Mouse (Mus musculus) hindbrain, embryonic 10.5 days (tissue): Measurements from ENCODE around the gene Gpx1. TPM values are rescaled to one million over a fixed set of nuclear protein-coding genes. Genes with fewer than 3 reads are reported as not detected.

Experiments
- DNase-seq: peaks from one replicate; pipeline ENCODE4 v3.0.0-alpha.2; 2017; ENCODE audit warnings: low spot score
- H3K27ac ChIP-seq: fragments of 300-500 bp; sonication (generic); 2 replicates; pipeline ENCODE4 v1.5.1; 2016; ENCODE audit warnings: mild to moderate bottlenecking, moderate library complexity
- H3K27me3 ChIP-seq: fragments of 300-500 bp; sonication (generic); 2 replicates; pipeline ENCODE4 v1.6.1; 2016; ENCODE audit warnings: mild to moderate bottlenecking; ENCODE audit not compliant: poor library complexity, insufficient read depth, severe bottlenecking
- H3K36me3 ChIP-seq: fragments of 300-500 bp; sonication (generic); 2 replicates; pipeline ENCODE4 v1.6.1; 2016; ENCODE audit warnings: mild to moderate bottlenecking, moderate library complexity
- H3K4me1 ChIP-seq: fragments of 300-500 bp; sonication (generic); replicated peaks from 2 replicates; pipeline ENCODE4 v1.6.1; 2016; ENCODE audit warnings: mild to moderate bottlenecking
- H3K4me3 ChIP-seq: fragments of 300-500 bp; sonication (generic); 2 replicates; pipeline ENCODE4 v1.5.1; 2016; ENCODE audit warnings: mild to moderate bottlenecking, moderate library complexity
- H3K9me3 ChIP-seq: fragments of 300-500 bp; sonication (generic); 2 replicates; pipeline ENCODE4 v1.6.1; 2016; ENCODE audit warnings: mild to moderate bottlenecking, moderate library complexity
- WGBS: fragments of 180-500 bp; shearing (Covaris S2); methylation state at CpG from one replicate; pipeline ENCODE4 v1.1.7; 2016; 5-methylcytosine and 5-hydroxymethylcytosine counted together
- polyA plus RNA-seq: library from polyadenylated mRNA; unstranded; fragments of >200 nt; fragmentation: Nextera tagmentation; extraction: Ambion mirVana; gene quantifications from 2 replicates; pipeline ENCODE4 v1.2.1, GENCODE M21; 2016

Gene Gpx1
- polyA plus RNA-seq, 1 experiment from 2014 or later, result 892 TPM

DNA sequence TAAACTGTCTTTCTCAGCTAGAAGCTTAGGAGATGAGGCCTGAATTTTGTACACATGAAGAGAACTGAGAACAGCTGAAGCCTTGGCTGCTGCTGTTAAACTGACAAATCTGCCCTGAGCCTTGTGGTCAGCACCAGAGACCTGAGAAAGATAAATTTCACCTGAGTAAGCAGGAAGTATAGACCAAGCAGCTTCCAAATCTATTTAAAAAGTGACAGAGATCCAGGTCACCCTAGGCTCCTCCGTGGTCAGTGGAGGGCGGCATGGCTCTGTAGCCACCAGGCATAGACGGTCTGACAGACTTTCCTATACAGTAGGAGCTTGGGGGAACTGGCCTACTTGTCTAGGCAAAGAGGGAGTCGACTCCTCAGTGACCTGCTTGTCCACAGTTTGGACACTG, 48.1 kb downstream of the Gpx1 start:
- no peaks in the 10 kb centered on the region for H3K9me3 ChIP-seq
- H3K4me1 ChIP-seq, result no peaks in the 10 kb centered on the region
- DNase-seq, result no peak
- no peak overlapping the region for H3K4me3 ChIP-seq
- no peak overlapping the region for H3K27ac ChIP-seq
- 86% methylated on average over 4 of the region's 4 CpGs for WGBS
- H3K27me3 ChIP-seq, result no peaks in the 10 kb centered on the region
- H3K36me3 ChIP-seq, result peaks cover 97% of the 10 kb centered on the region

DNA sequence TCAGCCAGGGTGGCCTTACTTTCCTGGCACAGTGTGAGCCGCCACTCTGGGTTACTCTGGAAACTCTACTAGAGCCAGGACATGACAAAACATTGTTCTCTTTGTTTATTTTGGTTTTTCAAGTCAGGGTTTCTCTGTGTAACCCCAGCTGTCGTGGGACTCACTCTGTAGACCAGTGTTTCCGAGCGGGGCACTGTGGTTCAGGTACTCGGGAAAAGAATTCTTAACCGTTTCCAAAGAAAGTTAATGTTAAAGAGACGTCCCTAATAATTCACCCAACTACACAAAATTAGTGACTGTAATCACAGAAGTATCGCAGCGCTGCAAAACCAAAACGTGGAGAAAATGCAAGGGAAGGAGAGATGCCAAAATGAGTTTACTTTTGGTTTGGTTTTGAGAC, 49.9 kb downstream of the Gpx1 start:
- 87% methylated on average over 10 of the region's 10 CpGs for WGBS
- H3K9me3 ChIP-seq, result no peaks in the 10 kb centered on the region
- H3K36me3 ChIP-seq, result peaks cover 97% of the 10 kb centered on the region

DNA sequence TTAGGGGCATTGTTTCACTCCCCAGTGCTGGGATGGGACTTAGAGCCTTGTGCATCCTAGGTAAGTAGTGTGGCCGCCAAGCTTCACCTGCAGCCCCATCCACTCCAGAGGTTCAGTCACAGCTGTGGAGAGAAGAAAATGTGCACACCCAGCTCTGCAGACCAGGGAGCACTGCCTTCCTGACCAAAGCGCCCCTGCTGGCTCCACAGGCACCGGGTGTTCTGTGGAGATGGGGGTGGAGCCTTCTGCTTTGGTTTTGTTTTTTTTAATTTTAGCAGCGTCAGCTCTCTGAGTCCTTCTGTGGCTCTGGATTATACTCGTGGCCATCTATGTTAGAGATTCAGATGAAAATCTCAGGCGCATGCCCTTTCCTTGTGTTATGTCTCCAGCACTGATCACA, 50.5 kb downstream of the Gpx1 start:
- WGBS, result 88% methylated on average over 6 of the region's 6 CpGs
- no peak overlapping the region for H3K27ac ChIP-seq
- no peaks in the 10 kb centered on the region for H3K9me3 ChIP-seq
- DNase-seq, result no peak
- no peak overlapping the region for H3K4me3 ChIP-seq
- H3K27me3 ChIP-seq, result no peaks in the 10 kb centered on the region
- peaks cover 97% of the 10 kb centered on the region for H3K36me3 ChIP-seq
- H3K4me1 ChIP-seq, result peaks cover 7% of the 10 kb centered on the region; the same call in 1 of the 2 replicates

More for the DNA sequence above, 49.9 kb downstream of the Gpx1 start:
- H3K27ac ChIP-seq, result no peak overlapping the region
- H3K4me1 ChIP-seq, result peaks cover 7% of the 10 kb centered on the region; the same call in 1 of the 2 replicates
- H3K4me3 ChIP-seq, result no peak overlapping the region
- no peaks in the 10 kb centered on the region for H3K27me3 ChIP-seq
- no peak for DNase-seq

Other genes starting within 250 kb of the Gpx1 start
- gene Apeh, start 244.3 kb upstream of the Gpx1 start, polyA plus RNA-seq, result 77.0 and 83.8 TPM in 2 replicates
- gene Bsn, start 148.5 kb upstream of the Gpx1 start, polyA plus RNA-seq, result 1.4 and 2.4 TPM in 2 replicates
- gene Dag1, start 74.9 kb upstream of the Gpx1 start, polyA plus RNA-seq, result 81.2 and 81.6 TPM in 2 replicates
- gene Nicn1, start 48.5 kb upstream of the Gpx1 start, polyA plus RNA-seq, result 39.5 and 54.3 TPM in 2 replicates
- 31.4 and 34.7 TPM in 2 replicates for gene Amt, start 42.0 kb upstream of the Gpx1 start, polyA plus RNA-seq
- gene Rhoa, start 32.8 kb upstream of the Gpx1 start, polyA plus RNA-seq, result 271 and 385 TPM in 2 replicates
- 20.7 and 32.7 TPM in 2 replicates for gene Tcta, start 32.7 kb upstream of the Gpx1 start, polyA plus RNA-seq
- 124 and 128 TPM in 2 replicates for gene Usp4, start 8.9 kb downstream of the Gpx1 start, polyA plus RNA-seq
- gene 1700102P08Rik, start 53.9 kb downstream of the Gpx1 start, polyA plus RNA-seq, result 0.58 and 0.69 TPM in 2 replicates
- gene Ccdc36, start 89.6 kb downstream of the Gpx1 start, polyA plus RNA-seq, result 1.0 and 1.2 TPM in 2 replicates
- not detected in 2 replicates for gene BC048562, start 97.6 kb downstream of the Gpx1 start, polyA plus RNA-seq
- gene Ccdc71, start 121.6 kb downstream of the Gpx1 start, polyA plus RNA-seq, result 56.1 and 56.9 TPM in 2 replicates
- gene Klhdc8b, start 122.7 kb downstream of the Gpx1 start, polyA plus RNA-seq, result 29.5 and 41.3 TPM in 2 replicates
- 40.8 and 41.0 TPM in 2 replicates for gene Lamb2, start 140.8 kb downstream of the Gpx1 start, polyA plus RNA-seq
- gene Usp19, start 151.7 kb downstream of the Gpx1 start, polyA plus RNA-seq, result 86.5 and 87.8 TPM in 2 replicates
- gene Qars, start 168.8 kb downstream of the Gpx1 start, polyA plus RNA-seq, result 103 and 112 TPM in 2 replicates
- gene Qrich1, start 177.9 kb downstream of the Gpx1 start, polyA plus RNA-seq, result 153 and 168 TPM in 2 replicates
- gene Impdh2, start 221.4 kb downstream of the Gpx1 start, polyA plus RNA-seq, result 185 and 214 TPM in 2 replicates
- gene Ndufaf3, start 228.5 kb downstream of the Gpx1 start, polyA plus RNA-seq, result 57.0 and 69.3 TPM in 2 replicates
- gene Dalrd3, start 231.0 kb downstream of the Gpx1 start, polyA plus RNA-seq, result 169 and 222 TPM in 2 replicates
- 166 and 233 TPM in 2 replicates for gene Wdr6, start 239.8 kb downstream of the Gpx1 start, polyA plus RNA-seq